ENCODE assay signal across 15 mouse cellular contexts in genomic region chr13:44678121-44678520, GRCm38 (mm10).
"Had no signal": no experiment of that assay in that cellular context is flagged by ENCODE, and none has a peak within 500 bp of the region (broad histone marks: within the 10 kb centered on the region; RNA-seq: fewer than 3 reads in every experiment).

No protein-coding gene starts in this region.

- H3K27ac ChIP-seq: macrophage; midbrain, embryonic 12.5 days; neural tube, embryonic 12.5 days; stomach, embryonic 15.5 days; stomach, postnatal 0 days had no signal

- H3K36me3 ChIP-seq: midbrain, embryonic 12.5 days; neural tube, embryonic 12.5 days; stomach, embryonic 15.5 days had no signal

- DNase-seq: lung, adult 18-20 months; lung, embryonic 14.5 days; lung, postnatal 14 days; lung, postnatal 36 days; midbrain, embryonic 14.5 days; right cerebral cortex, postnatal 14 days; thymus, adult 2 months; thymus, postnatal 25 days; thymus, postnatal 4 days had no signal

- H3K9ac ChIP-seq: lung, embryonic 14.5 days; midbrain, embryonic 12.5 days; neural tube, embryonic 12.5 days; stomach, embryonic 15.5 days had no signal

- H3K4me3 ChIP-seq: megakaryocyte, embryonic 14.5 days; midbrain, embryonic 12.5 days; neural tube, embryonic 12.5 days; stomach, embryonic 15.5 days had no signal

- H3K9me3 ChIP-seq: midbrain, embryonic 12.5 days; neural tube, embryonic 12.5 days; stomach, embryonic 15.5 days had no signal

- H3K4me1 ChIP-seq: neural tube, embryonic 12.5 days had no signal

- H3K27me3 ChIP-seq: stomach, embryonic 15.5 days had no signal

- H3K4me2 ChIP-seq: lung, embryonic 14.5 days; midbrain, embryonic 12.5 days; neural tube, embryonic 12.5 days; stomach, embryonic 15.5 days had no signal
